Mouse (Mus musculus): ENCODE data around the gene Taar8c.

Taar8c gene

GRCm38 (mm10) chr10:24052039-24052438 lies 49.7 kb downstream of the Taar8c start:
- DNase-seq = no peak

Data from cerebellum, adult 11-12 months (tissue).